Mouse (Mus musculus): ENCODE measurements at regions not wholly inside any gene's neighbourhood (a gene's known extent, or its start where the extent isn't known, plus 50 kb on each side); places are given as distances from the start of the nearest gene placed in this dataset.
A peak's percentile ranks its signal among the peaks of the same experiment; 100 is the strongest.

GRCm38 (mm10) chr16:47754671-47755070, 528.9 kb upstream of the Dppa4 start:
- no peak for DNase-seq

DNA sequence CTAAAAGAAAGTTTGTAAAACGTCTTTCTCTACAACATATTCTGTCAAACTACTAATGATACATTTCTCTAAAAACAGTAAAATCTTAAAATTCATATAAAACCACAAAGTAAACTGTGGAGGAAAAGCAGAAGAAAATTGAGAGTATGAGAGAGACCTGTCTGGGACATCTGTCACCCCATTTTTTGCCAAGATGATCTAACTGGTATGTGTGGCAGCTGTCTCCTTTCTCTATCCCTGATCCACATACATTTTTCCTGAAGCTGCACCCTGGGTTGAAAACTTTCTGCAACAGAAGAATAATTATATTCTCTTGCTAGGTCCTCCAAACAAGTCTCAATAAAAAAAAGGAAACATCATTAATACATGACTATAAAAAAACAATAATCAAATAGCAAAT, 525.2 kb upstream of the Dppa4 start:
- no peak for DNase-seq

DNA sequence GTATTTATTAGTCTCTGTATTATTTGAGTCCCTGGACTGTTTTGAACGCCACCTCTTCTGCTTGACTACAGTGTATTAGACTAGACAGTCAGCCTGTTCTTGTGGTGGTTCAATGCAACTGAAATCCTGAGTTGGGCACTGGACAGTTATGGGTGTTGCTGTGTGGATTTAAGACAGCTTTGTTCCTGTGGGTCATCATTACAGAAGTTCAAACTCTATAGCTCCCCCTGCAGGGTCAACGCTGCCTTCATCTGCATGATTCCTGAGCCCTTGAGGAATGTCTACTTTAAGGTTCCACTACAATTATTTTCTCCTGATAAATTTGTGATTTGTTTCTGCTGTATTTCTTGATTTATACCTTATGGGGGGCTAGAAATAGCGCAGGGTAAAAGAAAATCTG, 517.8 kb upstream of the Dppa4 start:
- DNase-seq, result peak; percentile 25

GRCm38 (mm10) chr16:47788515-47788914, 495.0 kb upstream of the Dppa4 start:
- no peak for DNase-seq

- DNase-seq, result no peak
These were observed 492.9 kb upstream of the Dppa4 start for GRCm38 (mm10) chr16:47790666-47791065.

DNA sequence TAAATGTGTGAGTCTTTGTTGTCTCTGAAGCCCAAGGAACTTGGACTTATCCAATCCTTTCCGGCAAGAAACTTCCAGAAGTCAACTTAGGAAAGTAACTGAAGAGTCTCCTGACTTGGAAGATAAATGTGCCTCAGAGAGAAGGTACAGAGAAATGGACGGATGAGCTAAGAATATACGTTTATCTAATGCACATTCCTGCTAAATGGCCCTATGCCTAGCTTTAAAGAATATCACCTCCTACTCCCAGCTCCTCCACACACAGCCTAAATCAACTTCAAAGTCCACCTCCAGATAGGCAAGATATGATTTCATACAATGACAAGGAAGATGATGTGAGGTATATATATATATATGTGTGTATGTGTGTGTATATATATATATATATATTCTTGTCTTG, 492.1 kb upstream of the Dppa4 start:
- DNase-seq, result no peak

- DNase-seq, result no peak
These were observed 484.7 kb upstream of the Dppa4 start for GRCm38 (mm10) chr16:47798838-47799237.

- no peak for DNase-seq
These were observed 440.4 kb upstream of the Dppa4 start for GRCm38 (mm10) chr16:47843169-47843568.

GRCm38 (mm10) chr16:47851631-47852030, 431.9 kb upstream of the Dppa4 start:
- no peak for DNase-seq

DNA sequence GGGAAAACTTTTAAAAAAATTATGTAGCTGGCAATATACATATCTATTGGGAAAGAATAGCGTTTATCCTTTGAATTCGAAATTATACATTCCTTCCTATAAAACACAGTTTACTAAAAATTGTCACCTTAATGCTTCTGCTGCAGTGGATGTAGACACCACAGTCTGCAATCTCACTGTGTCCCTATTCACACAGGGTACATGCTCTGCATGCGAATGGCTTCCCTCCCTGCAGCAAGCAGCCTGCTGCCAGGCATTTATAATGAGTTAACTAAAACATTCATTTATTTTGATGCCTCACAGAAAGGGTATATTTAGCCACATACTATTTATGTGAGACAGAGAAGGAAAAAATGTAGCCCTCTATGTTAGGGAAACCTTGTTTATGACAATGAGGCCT, 423.7 kb upstream of the Dppa4 start:
- no peak for DNase-seq

DNA sequence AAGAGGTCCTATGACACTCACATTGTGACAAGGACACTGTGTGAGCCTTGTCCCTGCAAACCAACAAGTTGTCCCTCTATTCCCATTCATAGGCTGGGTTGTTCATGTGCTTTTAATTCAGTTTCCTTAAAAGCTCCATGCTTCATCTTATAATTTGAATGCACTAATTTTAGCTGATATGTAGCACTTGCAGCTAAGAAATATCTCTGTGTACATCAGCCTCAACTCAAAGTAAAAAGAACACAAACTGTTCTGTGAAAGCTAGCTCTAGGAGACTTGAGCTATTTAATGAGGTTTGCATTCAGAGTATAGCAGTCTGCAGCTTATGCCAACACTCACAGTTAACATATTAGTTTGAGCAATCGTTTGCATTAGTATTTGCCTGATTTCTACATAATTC, 408.3 kb upstream of the Dppa4 start:
- DNase-seq, result no peak

GRCm38 (mm10) chr16:47883476-47883875, 400.1 kb upstream of the Dppa4 start:
- no peak for DNase-seq

- DNase-seq, result no peak
These were observed 396.5 kb upstream of the Dppa4 start for GRCm38 (mm10) chr16:47887019-47887418.

GRCm38 (mm10) chr16:47900785-47901184, 382.7 kb upstream of the Dppa4 start:
- DNase-seq, result no peak

DNA sequence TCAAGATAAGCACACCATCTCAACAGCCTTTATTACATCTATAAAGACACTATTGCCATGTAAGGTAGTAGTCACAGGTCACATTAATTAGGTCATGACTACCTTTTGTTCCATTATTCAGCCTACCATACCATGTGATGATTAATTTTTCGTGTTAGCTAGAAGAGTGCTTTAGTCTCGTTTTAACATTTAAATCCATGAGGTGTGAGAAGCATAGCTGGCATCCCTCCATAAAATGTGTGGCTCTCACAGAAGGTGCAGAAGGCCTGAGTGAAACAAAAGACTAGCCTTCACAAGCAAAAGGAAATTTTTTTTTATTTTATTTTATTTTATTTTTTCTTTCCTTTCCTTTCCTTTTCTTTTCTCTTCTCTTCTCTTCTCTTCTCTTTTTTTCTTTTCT, 345.5 kb upstream of the Dppa4 start:
- DNase-seq, result no peak

Measured in heart, postnatal 4 days (tissue).